In the genomic region with DNA sequence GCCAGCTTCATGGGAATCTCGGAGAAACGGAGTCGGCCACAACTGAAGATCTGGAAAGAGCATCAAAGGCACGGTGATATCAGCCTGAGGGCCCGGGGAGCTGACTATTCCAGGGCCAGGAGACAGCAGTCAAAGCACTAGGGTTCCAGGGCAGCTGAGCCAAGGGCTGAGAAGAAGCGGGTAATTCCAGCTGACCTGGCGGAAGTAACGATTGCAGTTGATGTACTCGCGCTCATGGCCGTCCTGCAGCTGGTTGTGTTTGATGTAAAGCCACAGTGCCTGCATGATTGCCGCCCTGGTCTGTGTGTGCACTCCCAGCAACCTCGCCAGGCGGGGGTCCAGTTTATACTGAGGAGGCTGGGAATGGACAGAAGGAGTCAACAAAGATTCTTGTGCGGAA, we compare ENCODE assay signal across 23 mouse cellular contexts. TPM values are rescaled to one million over a fixed set of nuclear protein-coding genes. Genes with fewer than 3 reads are reported as not detected.
"Had no signal": no experiment of that assay in that cellular context is flagged by ENCODE, and none has a peak within 500 bp of the region (broad histone marks: within the 10 kb centered on the region; RNA-seq: fewer than 3 reads in every experiment).

No protein-coding gene starts in this region.

- H3K9me3 ChIP-seq: lung, embryonic 15.5 days; midbrain, embryonic 10.5 days; midbrain, embryonic 12.5 days; neural tube, embryonic 12.5 days; stomach, embryonic 15.5 days had no signal

- H3K27me3 ChIP-seq: lung, embryonic 15.5 days; midbrain, embryonic 12.5 days; neural tube, embryonic 12.5 days; stomach, embryonic 15.5 days had no signal

- DNase-seq: liver, postnatal 0 days; lung, adult 2 months; lung, postnatal 14 days; lung, postnatal 36 days; midbrain, embryonic 14.5 days; right cerebral cortex, postnatal 14 days; thymus, adult 2 months; thymus, postnatal 25 days; thymus, postnatal 4 days had no signal

- ATAC-seq: liver, postnatal 0 days; lung, postnatal 0 days; midbrain, embryonic 16.5 days had no signal

- H3K27ac ChIP-seq: lung, embryonic 15.5 days; macrophage; midbrain, embryonic 10.5 days; midbrain, embryonic 12.5 days; neural tube, embryonic 12.5 days; stomach, embryonic 15.5 days; stomach, postnatal 0 days had no signal

- H3K4me2 ChIP-seq: lung, embryonic 15.5 days; midbrain, embryonic 12.5 days; neural tube, embryonic 12.5 days; stomach, embryonic 15.5 days had no signal

- H3K4me3 ChIP-seq: lung, embryonic 15.5 days; midbrain, embryonic 10.5 days; midbrain, embryonic 12.5 days; neural tube, embryonic 12.5 days; stomach, embryonic 15.5 days had no signal

RNA-seq across cellular contexts. Expression of gene Tcam1, which starts 11.5 kb away (rescaled TPM):
- total RNA-seq: neutrophil, adult 5-6 weeks had no signal
- polyA plus RNA-seq: neural tube, embryonic 14.5 days had no signal

RNA-seq across cellular contexts. Expression of gene Gh, which starts 36.7 kb away (rescaled TPM):
- total RNA-seq: megakaryocyte-erythroid progenitor cell, adult 5-6 weeks had no signal
- polyA plus RNA-seq: lung, embryonic 15.5 days; lung, postnatal 0 days; macrophage; midbrain, embryonic 10.5 days; midbrain, embryonic 12.5 days; midbrain, embryonic 14.5 days; neural tube, embryonic 12.5 days; neural tube, embryonic 14.5 days; stomach, embryonic 15.5 days; stomach, postnatal 0 days; testis, adult 2 months; urinary bladder, adult 2 months had no signal
